Mouse (Mus musculus) liver, embryonic 11.5 days (tissue): ENCODE data around the gene Rec114. TPM values are rescaled to one million over a fixed set of nuclear protein-coding genes. Genes with fewer than 3 reads are reported as not detected.

ENCODE experiments used
- ATAC-seq: fragments of 200-750 bp; cut with Nextera tagmentation; replicated peaks from 2 replicates; pipeline ENCODE4 v1.8.0; 2017; ENCODE audit warnings: moderate number of reproducible peaks, mild to moderate bottlenecking, moderate TSS enrichment, moderate library complexity; ENCODE audit not compliant: low FRiP score
- DNase-seq: peaks from one replicate; pipeline ENCODE4 v3.0.0-alpha.2; 2017; ENCODE audit warnings: low spot score
- H3K27ac ChIP-seq: fragments of 300-500 bp; sonication (generic); 2 replicates; pipeline ENCODE4 v1.5.1; 2014; ENCODE audit warnings: mild to moderate bottlenecking, low read depth, low read length, control low read depth
- H3K27me3 ChIP-seq: fragments of 300-500 bp; sonication (generic); replicated peaks from 2 replicates; pipeline ENCODE4 v1.6.1; 2014; ENCODE audit warnings: low read length, mixed read lengths; ENCODE audit not compliant: control insufficient read depth, insufficient read depth
- H3K36me3 ChIP-seq: fragments of 300-500 bp; sonication (generic); 2 replicates; pipeline ENCODE4 v1.6.1; 2014; ENCODE audit warnings: mild to moderate bottlenecking, low read length, moderate library complexity, mixed read lengths; ENCODE audit not compliant: control insufficient read depth, insufficient read depth
- H3K4me1 ChIP-seq: fragments of 300-500 bp; sonication (generic); replicated peaks from 2 replicates; pipeline ENCODE4 v1.6.1; 2014; ENCODE audit warnings: low read length, mixed read lengths; ENCODE audit not compliant: control insufficient read depth, insufficient read depth
- H3K4me2 ChIP-seq: fragments of 300-500 bp; sonication (generic); 2 replicates; pipeline ENCODE4 v1.6.1; 2014; ENCODE audit warnings: mild to moderate bottlenecking, control low read depth, moderate library complexity
- H3K4me3 ChIP-seq: fragments of 300-500 bp; sonication (generic); 2 replicates; pipeline ENCODE4 v1.5.1; 2014; ENCODE audit warnings: low read depth, low read length, control low read depth
- H3K9ac ChIP-seq: fragments of 300-500 bp; sonication (generic); 2 replicates; pipeline ENCODE4 v1.6.1; 2014; ENCODE audit warnings: low read depth, low read length, control low read depth
- H3K9me3 ChIP-seq: fragments of 300-500 bp; sonication (generic); 2 replicates; pipeline ENCODE4 v1.6.1; 2016; ENCODE audit warnings: low read length, inconsistent platforms, mixed read lengths; ENCODE audit not compliant: control insufficient read depth
- WGBS: fragments of 180-500 bp; shearing (Covaris S2); extraction: QIAGEN DNeasy Blood & Tissue Kit; methylation state at CpG from one replicate; pipeline ENCODE4 v1.1.7; 2014; 5-methylcytosine and 5-hydroxymethylcytosine counted together
- polyA plus RNA-seq: library from polyadenylated mRNA; unstranded; fragments of >200 nt; fragmentation: Nextera tagmentation; extraction: Ambion mirVana; gene quantifications from 2 replicates; pipeline ENCODE4 v1.2.1, GENCODE M21; 2014

Gene Rec114
- polyA plus RNA-seq, 1 experiment from 2014 or later: 19.1 TPM

GRCm38 (mm10) chr9:58707796-58708195, 36.0 kb downstream of the Rec114 start:
- WGBS: 82% methylated on average over 11 of the region's 11 CpGs
- no peaks in the 10 kb centered on the region for H3K27me3 ChIP-seq
- ATAC-seq (no peak), DNase-seq (no peak)
- no peak overlapping the region for H3K9ac ChIP-seq
- H3K9me3 ChIP-seq: no peaks in the 10 kb centered on the region
- H3K4me1 ChIP-seq: no peaks in the 10 kb centered on the region
- no peak overlapping the region for H3K4me2 ChIP-seq
- H3K36me3 ChIP-seq: no peaks in the 10 kb centered on the region
- no peak overlapping the region for H3K4me3 ChIP-seq
- H3K27ac ChIP-seq: no peak overlapping the region

DNA sequence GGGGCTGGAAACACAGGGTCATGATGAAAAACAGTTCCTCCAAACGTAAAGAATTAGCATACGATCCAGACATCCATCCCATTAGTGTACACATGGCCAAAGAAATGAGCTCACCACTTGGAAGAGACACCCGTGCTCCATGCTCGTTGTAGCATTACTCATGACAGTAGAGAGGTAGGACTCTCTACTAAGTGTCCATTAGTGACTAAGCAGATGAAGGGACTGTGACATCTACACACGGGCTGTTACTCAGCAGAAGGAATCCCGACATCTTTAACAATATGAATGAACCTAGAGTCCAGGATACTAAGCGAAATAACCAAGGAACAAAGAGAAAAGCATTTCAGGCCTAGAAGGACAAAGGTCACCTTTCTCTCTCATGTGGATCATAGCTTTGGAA, 37.7 kb downstream of the Rec114 start:
- Histone ChIP-seq H3K27ac (no peak overlapping the region), H3K9me3 (no peaks in the 10 kb centered on the region), H3K9ac (no peak overlapping the region), H3K4me1 (no peaks in the 10 kb centered on the region), H3K36me3 (no peaks in the 10 kb centered on the region), H3K4me2 (no peak overlapping the region), H3K4me3 (no peak overlapping the region), H3K27me3 (no peaks in the 10 kb centered on the region)
- WGBS: 84% methylated on average over 7 of the region's 7 CpGs
- DNase-seq (no peak), ATAC-seq (no peak)

GRCm38 (mm10) chr9:58703766-58704165, 40.0 kb downstream of the Rec114 start:
- H3K27ac ChIP-seq: no peak overlapping the region
- no peaks in the 10 kb centered on the region for H3K9me3 ChIP-seq
- no peaks in the 10 kb centered on the region for H3K27me3 ChIP-seq
- H3K4me2 ChIP-seq: no peak overlapping the region
- no peak overlapping the region for H3K4me3 ChIP-seq
- ATAC-seq (no peak), DNase-seq (no peak)
- H3K36me3 ChIP-seq: no peaks in the 10 kb centered on the region
- H3K4me1 ChIP-seq: no peaks in the 10 kb centered on the region
- H3K9ac ChIP-seq: no peak overlapping the region
- WGBS: 89% methylated on average over 7 of the region's 7 CpGs

- Histone ChIP-seq H3K27ac (no peak overlapping the region), H3K9ac (no peak overlapping the region), H3K4me1 (no peaks in the 10 kb centered on the region), H3K36me3 (no peaks in the 10 kb centered on the region), H3K9me3 (no peaks in the 10 kb centered on the region), H3K27me3 (no peaks in the 10 kb centered on the region), H3K4me2 (no peak overlapping the region), H3K4me3 (no peak overlapping the region)
- WGBS: 89% methylated on average over 2 of the region's 2 CpGs
- no peak for DNase-seq
- ATAC-seq: no peak
Measured at GRCm38 (mm10) chr9:58701751-58702150, 42.0 kb downstream of the Rec114 start.

GRCm38 (mm10) chr9:58698486-58698885, 45.3 kb downstream of the Rec114 start:
- no peak for DNase-seq
- no peak overlapping the region for H3K4me3 ChIP-seq
- no peak overlapping the region for H3K27ac ChIP-seq
- ATAC-seq: no peak
- WGBS: 94% methylated on average over 2 of the region's 2 CpGs
- no peaks in the 10 kb centered on the region; the same call in 1 of the 2 replicates for H3K9me3 ChIP-seq
- H3K36me3 ChIP-seq: no peaks in the 10 kb centered on the region
- H3K4me2 ChIP-seq: no peak overlapping the region
- H3K4me1 ChIP-seq: no peaks in the 10 kb centered on the region
- no peaks in the 10 kb centered on the region for H3K27me3 ChIP-seq
- no peak overlapping the region for H3K9ac ChIP-seq

DNA sequence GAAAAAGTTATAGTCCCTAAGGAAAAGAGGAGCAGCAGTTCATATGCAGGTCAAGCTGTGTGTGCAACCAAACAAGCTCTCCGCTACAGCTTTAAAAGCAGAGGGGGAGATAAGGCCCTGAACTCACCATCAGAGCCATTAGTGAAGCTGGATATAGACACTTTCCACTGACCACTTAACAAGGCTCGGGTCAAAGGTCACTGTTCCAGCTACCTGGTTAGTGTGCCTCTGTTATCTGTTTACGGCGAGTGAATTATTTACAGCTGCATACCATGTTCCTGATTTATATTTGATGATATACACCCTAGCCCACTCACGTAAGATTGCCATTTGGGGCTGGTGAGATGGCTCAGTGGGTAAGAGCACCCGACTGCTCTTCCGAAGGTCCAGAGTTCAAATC, 52.3 kb downstream of the Rec114 start:
- Histone ChIP-seq H3K9ac (no peak overlapping the region), H3K36me3 (no peaks in the 10 kb centered on the region), H3K4me2 (no peak overlapping the region), H3K4me1 (no peaks in the 10 kb centered on the region), H3K9me3 (no peaks in the 10 kb centered on the region; the same call in 1 of the 2 replicates), H3K27me3 (no peaks in the 10 kb centered on the region), H3K4me3 (no peak overlapping the region), H3K27ac (no peak overlapping the region)
- DNase-seq (no peak), ATAC-seq (no peak)
- WGBS: 75% methylated on average over 7 of the region's 7 CpGs

DNA sequence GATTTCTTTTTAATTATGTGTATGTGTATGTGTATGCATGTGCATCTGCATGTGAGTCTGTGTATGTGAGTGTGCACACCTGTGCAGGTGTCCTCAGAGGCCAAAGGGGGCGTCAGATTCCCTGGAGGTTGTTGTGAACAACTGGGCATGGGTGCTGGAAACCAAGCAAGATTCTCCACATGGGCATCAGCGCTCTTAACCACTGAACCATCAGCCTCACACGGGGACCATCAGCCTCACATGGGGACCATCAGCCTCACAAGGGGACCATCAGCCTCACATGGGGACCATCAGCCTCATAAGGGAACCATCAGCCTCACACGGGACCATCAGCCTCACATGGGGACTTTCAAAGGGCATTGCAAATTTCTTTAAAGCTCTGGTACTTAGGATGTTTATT, 53.1 kb downstream of the Rec114 start:
- H3K4me3 ChIP-seq: no peak overlapping the region
- WGBS: 81% methylated on average over 4 of the region's 4 CpGs
- H3K4me1 ChIP-seq: no peaks in the 10 kb centered on the region
- H3K36me3 ChIP-seq: no peaks in the 10 kb centered on the region
- H3K4me2 ChIP-seq: no peak overlapping the region
- H3K27me3 ChIP-seq: no peaks in the 10 kb centered on the region
- no peak for DNase-seq
- ATAC-seq: no peak
- no peak overlapping the region for H3K27ac ChIP-seq
- no peaks in the 10 kb centered on the region; the same call in 1 of the 2 replicates for H3K9me3 ChIP-seq
- H3K9ac ChIP-seq: no peak overlapping the region

- H3K9ac ChIP-seq: no peak overlapping the region
- H3K27me3 ChIP-seq: no peaks in the 10 kb centered on the region
- H3K4me2 ChIP-seq: no peak overlapping the region
- H3K4me3 ChIP-seq: no peak overlapping the region
- H3K36me3 ChIP-seq: no peaks in the 10 kb centered on the region
- DNase-seq (no peak), ATAC-seq (no peak)
- H3K9me3 ChIP-seq: no peaks in the 10 kb centered on the region
- WGBS: 88% methylated on average over 4 of the region's 4 CpGs
- H3K4me1 ChIP-seq: no peaks in the 10 kb centered on the region
- no peak overlapping the region for H3K27ac ChIP-seq
Measured at GRCm38 (mm10) chr9:58688076-58688475, 55.7 kb downstream of the Rec114 start.

GRCm38 (mm10) chr9:58685290-58685689, 58.5 kb downstream of the Rec114 start:
- Histone ChIP-seq H3K27ac (no peak overlapping the region), H3K4me3 (no peak overlapping the region), H3K4me1 (no peaks in the 10 kb centered on the region), H3K9me3 (no peaks in the 10 kb centered on the region), H3K36me3 (no peaks in the 10 kb centered on the region), H3K4me2 (no peak overlapping the region), H3K9ac (no peak overlapping the region), H3K27me3 (no peaks in the 10 kb centered on the region)
- 48% methylated on average over 10 of the region's 10 CpGs for WGBS
- DNase-seq (no peak), ATAC-seq (no peak)
